Mouse (Mus musculus) heart, adult 9 months (tissue): ENCODE results near the gene Slc25a11.

ENCODE experiments used
- DNase-seq, 2 experiments: peaks; one replicate each; pipeline ENCODE4 v3.0.0; 2022; ENCODE audit warnings: low spot score in 2 of 2

Gene Slc25a11

DNA sequence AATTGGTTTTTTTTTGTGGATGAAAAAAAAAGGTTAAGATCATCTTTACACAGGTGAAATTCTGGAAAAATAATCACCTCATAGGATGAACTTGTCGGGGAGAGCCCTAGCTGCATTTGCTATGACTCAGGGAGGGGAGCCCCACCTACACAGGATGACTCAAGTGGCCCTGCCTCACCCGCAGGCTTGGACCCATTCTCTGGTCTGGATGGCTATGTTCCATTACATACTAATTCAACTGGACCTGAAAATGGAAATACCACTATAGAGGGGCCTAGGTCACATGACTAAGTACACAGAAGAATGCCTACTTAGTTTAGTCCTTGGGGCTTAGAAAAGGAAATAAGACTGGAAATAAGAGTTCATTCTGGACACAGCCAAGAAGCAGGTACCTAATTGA is 4.1 kb upstream of the Slc25a11 start:
- no peak for DNase-seq

GRCm38 (mm10) chr11:70650322-70651175 is 3.3 kb upstream of the Slc25a11 start:
- no peak for DNase-seq

- DNase-seq = no peak
These were observed 2.0 kb upstream of the Slc25a11 start for GRCm38 (mm10) chr11:70649185-70649734.

DNA sequence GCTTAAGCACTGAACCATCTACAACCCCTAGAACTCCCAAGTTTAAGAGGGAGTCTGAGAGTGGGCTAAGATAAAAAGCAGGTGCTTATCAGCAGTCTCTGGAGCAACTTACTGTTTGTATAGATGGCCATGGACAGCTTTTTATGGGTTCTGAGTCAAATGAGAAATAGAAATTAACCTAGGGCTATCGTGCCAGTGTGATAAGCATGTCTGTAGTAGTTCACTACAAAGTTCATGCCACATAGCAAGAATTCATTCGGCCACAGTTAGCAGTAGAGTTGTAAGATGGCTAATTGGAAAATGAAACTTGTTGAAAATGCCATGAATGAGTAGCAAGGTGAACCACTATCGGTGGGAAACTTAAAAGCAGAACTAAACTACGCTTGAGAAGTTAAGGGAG is 1.2 kb upstream of the Slc25a11 start:
- no peak for DNase-seq

GRCm38 (mm10) chr11:70647716-70648420 is 589 bp upstream of the Slc25a11 start:
- peak in 1 of 2 experiments; percentile 17 for DNase-seq

DNA sequence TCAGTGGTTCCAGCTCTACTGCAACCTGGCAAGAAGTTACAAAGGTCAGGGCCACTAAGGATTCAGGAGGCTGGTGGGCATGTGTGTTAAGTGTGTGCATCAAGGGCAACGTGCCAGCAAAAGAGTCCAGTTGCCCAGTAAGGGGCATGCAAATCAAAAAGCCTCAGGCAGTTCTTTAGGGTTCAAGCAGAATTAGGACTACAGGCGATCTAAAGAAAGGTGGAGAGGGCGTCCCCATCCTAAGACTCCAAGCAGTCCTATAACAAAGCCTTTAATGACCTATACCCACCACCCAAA is 1.1 kb downstream of the Slc25a11 start:
- no peak for DNase-seq

DNA sequence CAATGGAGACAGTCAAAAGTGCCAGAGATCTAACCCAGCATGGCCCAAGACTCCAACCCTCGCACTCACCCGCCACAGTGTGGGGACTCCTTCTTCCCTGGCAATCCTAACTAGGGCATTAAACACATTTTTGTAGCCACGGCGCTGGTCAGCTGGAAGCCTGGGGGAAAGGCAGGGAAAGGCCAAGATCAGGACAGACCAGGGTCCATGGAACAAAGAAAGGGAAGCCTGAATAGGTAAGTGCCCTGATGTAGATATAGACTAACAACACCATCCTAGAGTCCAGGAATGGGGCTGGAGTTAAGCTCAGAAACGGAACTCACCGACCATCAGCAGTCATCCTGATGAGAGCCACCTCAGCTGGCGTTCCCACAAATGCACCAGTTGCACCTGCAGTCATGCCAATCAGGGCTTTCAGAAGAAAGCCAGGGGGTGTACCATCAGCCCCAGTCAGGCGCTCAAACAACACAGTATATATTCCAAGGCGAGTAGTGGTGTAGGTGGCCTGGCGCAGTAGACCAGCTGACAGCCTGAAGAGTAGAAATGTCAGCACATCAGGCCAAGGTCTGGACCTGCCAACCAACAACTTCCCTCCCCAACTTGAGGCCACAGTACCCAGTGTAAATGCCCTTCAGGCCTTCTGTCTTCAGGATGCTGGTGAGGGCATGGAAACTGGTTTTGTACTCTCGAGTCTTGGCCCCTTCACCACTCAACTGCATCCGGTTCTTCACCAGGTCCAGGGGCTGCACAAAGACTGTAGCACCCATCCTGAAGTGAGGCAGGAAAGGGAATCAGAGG is 1.6 kb downstream of the Slc25a11 start:
- peak in 1 of 2 experiments; percentile 35 for DNase-seq

DNA sequence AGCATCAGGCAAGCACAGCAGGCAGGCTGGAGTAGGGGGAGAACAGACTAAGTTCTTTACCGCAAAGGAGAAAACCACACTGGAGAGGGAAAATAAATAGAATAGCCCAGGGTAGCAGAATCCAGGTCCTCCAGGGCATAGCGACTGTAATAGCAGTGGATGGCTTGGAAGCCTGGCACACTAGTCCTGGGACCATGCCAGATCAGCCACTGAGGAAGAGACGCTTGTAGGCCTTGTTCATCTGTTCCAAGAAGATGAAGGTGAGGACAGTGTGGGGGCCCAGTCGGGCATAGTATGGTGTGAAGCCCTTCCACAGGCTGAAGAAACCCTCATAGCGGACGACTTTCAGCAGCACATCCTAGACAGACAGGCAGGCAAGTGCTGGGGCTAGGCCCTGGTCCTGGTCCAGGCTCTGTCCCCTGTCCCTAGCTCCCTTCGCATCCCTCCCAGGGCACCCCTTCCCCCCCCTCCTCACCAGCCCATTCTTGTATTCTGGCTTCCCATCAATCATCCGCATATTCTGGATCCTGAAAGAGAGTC is 2.6 kb downstream of the Slc25a11 start:
- no peak for DNase-seq

DNA sequence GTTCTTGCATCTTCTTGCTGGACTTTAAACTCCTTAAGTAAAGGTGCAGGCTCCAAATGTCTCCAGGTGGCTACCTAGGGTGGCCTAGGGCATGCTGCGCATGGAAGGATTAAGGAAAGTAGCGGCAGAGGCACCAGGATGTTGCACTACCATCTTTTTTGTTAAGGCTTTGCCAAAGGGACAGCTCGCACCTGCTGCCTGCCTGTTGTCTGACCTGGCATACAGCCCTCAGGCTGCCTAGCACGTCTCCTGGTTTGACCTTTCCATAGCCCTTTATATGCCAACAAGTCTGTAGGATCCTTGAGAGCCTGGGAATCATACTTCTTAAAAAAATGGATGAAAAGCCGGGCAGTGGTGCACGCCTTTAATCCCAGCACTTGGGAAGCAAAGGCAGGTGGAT is 4.2 kb downstream of the Slc25a11 start:
- DNase-seq = no peak

GRCm38 (mm10) chr11:70641241-70641640 is 6.0 kb downstream of the Slc25a11 start:
- DNase-seq = no peak

- no peak for DNase-seq
These were observed 7.3 kb downstream of the Slc25a11 start for GRCm38 (mm10) chr11:70639976-70640375.

- no peak for DNase-seq
These were observed 8.5 kb downstream of the Slc25a11 start, which contains the start of gene Gp1ba for GRCm38 (mm10) chr11:70638714-70639278. Gene Gp1ba (plus strand): TSS chr11:70639122.

GRCm38 (mm10) chr11:70638293-70638692 is 9.0 kb downstream of the Slc25a11 start:
- DNase-seq = no peak

DNA sequence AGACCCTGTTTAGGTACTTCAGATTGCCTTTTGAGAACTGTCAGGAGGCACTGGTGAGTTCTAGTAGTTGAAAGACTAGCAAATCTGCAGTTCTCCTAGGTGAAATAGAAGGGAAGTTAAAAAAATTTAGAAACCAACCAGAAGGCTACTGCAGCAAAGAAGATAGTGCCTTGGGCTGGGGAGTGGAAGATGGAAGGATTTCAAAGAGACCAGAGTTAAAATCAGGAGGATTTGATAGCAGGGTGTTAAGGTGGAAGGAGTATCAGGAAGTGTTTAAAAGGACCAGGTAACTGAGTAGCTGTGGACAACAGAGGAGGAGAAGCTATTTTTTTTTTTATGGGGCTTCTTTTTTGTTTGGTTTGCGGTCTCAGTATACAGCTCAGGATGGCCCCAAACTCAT is 9.5 kb downstream of the Slc25a11 start:
- no peak for DNase-seq

- no peak for DNase-seq
These were observed 11.7 kb downstream of the Slc25a11 start for GRCm38 (mm10) chr11:70635601-70636000.

- DNase-seq = no peak
These were observed 17.1 kb downstream of the Slc25a11 start for GRCm38 (mm10) chr11:70630129-70630528.

DNA sequence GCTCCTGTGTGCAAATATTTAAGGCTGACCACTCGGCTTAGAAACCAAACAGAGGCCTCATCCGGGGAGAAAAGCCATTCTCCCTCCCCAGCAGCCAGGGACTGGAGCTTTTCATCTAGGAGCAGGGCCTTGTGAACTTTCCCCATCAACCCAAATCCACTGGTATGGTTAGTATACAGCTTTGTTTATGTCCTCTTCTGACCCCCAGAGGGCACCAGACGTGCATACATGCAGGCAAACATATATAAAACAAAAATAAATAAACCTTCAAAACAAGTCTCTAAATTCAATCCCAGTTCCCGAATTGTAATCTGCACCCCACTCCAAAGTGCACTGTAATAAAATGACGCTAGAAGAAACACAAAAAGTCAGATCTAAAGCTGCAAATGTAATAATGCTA is 17.7 kb downstream of the Slc25a11 start:
- no peak for DNase-seq

DNA sequence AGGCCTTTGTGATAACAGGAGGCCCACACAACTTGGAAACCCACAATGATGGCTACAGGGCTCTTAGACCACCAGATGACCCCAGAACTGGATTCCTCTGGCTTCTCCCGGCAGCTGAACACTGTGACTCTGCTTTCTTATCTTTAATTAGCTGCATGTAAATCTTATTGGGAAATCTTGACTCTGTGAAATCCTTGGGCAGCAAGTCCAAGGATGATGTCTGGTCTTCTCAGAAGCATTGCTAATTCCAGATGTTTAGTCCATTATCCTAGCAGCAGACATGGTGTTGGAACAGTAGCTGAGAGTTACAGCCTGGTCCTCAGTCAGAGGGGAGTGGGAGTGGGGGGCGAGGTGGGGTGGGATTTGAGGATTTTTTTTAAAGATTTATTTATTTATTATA is 18.8 kb downstream of the Slc25a11 start:
- no peak for DNase-seq

GRCm38 (mm10) chr11:70626877-70627276 is 20.4 kb downstream of the Slc25a11 start:
- no peak for DNase-seq

GRCm38 (mm10) chr11:70625473-70625872 is 21.8 kb downstream of the Slc25a11 start:
- DNase-seq = no peak

- no peak for DNase-seq
These were observed 24.1 kb downstream of the Slc25a11 start for GRCm38 (mm10) chr11:70623053-70623742.
